Mouse (Mus musculus): ENCODE data around the gene Ak7. TPM values are rescaled to one million over a fixed set of nuclear protein-coding genes. Genes with fewer than 3 reads are reported as not detected.
A peak's percentile ranks its signal among the peaks of the same experiment; 100 is the strongest.

Ak7 gene
- polyA plus RNA-seq, 1 experiment from 2014 or later, result 0.21 TPM

DNA sequence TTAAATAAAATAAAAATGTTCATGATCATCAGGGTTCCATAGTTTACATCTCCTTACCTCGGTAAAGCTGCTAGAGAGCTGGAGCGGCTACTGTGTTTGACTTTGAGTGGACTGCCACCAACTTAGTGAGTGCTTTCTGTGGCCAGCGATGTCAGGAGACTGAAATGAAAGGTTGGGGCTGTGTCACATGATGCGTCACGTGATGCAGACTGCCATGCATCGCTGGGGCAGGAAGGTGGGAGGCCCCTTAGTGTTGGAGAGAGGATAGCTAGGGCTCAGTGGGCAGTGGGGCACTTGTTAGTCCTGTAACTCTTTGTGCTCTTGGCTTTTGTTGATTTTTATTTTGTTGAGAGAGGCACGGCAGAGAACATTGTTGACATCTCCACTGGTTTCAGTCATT, 9.9 kb upstream of the Ak7 start:
- Histone ChIP-seq H3K36me3 (replicated peaks; ENCODE audit: insufficient read depth, low read length) (peaks cover 18% of the 10 kb centered on the region), H3K9me3 (ENCODE audit: low read length) (no peaks in the 10 kb centered on the region), H3K4me3 (ENCODE audit: low read depth, low read length) (no peak overlapping the region), H3K9ac (replicated peaks) (no peak overlapping the region), H3K27me3 (ENCODE audit: insufficient read depth, low read length) (no peaks in the 10 kb centered on the region), H3K4me1 (ENCODE audit: insufficient read depth) (no peaks in the 10 kb centered on the region), H3K27ac (ENCODE audit: low read depth) (no peak overlapping the region), H3K4me2 (ENCODE audit: low read depth, low read length) (no peak overlapping the region)
- no peak for DNase-seq
- WGBS (ENCODE audit: insufficient replicate concordance), result 84% methylated on average over 7 of the region's 7 CpGs
- ATAC-seq, result no peak
- no peak for TF ChIP-seq CTCF (IDR thresholded peaks at IDR 0.05; ENCODE audit: low read depth)
- no peak for TF ChIP-seq EP300 (IDR thresholded peaks at IDR 0.05; ENCODE audit: low read depth)

DNA sequence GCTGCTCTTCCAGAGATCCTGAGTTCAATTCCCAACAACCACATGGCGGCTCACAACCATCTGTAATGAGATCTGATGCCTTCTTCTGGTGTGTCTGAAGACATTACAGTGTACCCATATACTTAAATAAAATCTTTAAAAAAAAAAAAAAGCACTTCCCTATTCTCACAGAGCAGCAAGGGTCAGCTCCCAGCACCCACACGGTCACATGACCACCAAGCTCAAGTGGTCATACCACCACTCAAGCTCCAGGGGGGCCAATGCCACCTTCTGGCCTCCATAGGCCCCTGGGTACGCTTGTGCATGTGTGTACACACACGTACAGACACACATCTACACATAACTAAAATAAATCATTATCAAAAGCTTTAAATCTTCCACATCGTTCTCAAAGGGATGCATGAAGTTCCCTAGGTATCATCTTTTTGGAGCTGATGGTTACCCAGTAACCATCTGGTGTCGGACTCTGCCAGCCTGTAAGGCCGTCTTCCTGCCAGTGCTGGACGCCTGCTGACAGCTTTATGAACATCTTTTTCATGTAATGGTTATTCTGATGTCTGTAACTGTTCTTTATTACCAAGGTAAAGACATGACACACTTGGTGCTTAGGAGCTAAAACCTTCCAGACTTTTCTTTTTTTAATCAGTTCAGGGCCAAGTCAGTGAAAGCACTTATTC, 8.5 kb upstream of the Ak7 start:
- no peak for TF ChIP-seq EP300 (IDR thresholded peaks at IDR 0.05; ENCODE audit: low read depth)
- TF ChIP-seq CTCF (IDR thresholded peaks at IDR 0.05; ENCODE audit: low read depth), result no peak
- ATAC-seq, result no peak
- WGBS (ENCODE audit: insufficient replicate concordance), result 83% methylated on average over 8 of the region's 8 CpGs

GRCm38 (mm10) chr12:105700433-105700832, 5.3 kb upstream of the Ak7 start:
- no peak for DNase-seq
- H3K4me3 ChIP-seq (ENCODE audit: low read depth, low read length), result no peak overlapping the region
- no peaks in the 10 kb centered on the region for H3K9me3 ChIP-seq (ENCODE audit: low read length)
- H3K4me1 ChIP-seq (ENCODE audit: insufficient read depth), result peaks cover 2% of the 10 kb centered on the region
- H3K27ac ChIP-seq (ENCODE audit: low read depth), result no peak overlapping the region
- H3K36me3 ChIP-seq (replicated peaks; ENCODE audit: insufficient read depth, low read length), result peaks cover 13% of the 10 kb centered on the region
- H3K27me3 ChIP-seq (ENCODE audit: insufficient read depth, low read length), result no peaks in the 10 kb centered on the region
- ATAC-seq, result no peak
- no peak overlapping the region for H3K9ac ChIP-seq (replicated peaks)
- TF ChIP-seq CTCF (IDR thresholded peaks at IDR 0.05; ENCODE audit: low read depth) (no peak), EP300 (IDR thresholded peaks at IDR 0.05; ENCODE audit: low read depth) (no peak)
- H3K4me2 ChIP-seq (ENCODE audit: low read depth, low read length), result no peak overlapping the region
- 87% methylated on average over 12 of the region's 12 CpGs for WGBS (ENCODE audit: insufficient replicate concordance)

More for the DNA sequence above, 8.5 kb upstream of the Ak7 start:
- no peak for DNase-seq
- Histone ChIP-seq H3K4me3 (ENCODE audit: low read depth, low read length) (no peak overlapping the region), H3K9me3 (ENCODE audit: low read length) (no peaks in the 10 kb centered on the region), H3K36me3 (replicated peaks; ENCODE audit: insufficient read depth, low read length) (peaks cover 16% of the 10 kb centered on the region), H3K27me3 (ENCODE audit: insufficient read depth, low read length) (no peaks in the 10 kb centered on the region), H3K9ac (replicated peaks) (no peak overlapping the region), H3K27ac (ENCODE audit: low read depth) (no peak overlapping the region), H3K4me1 (ENCODE audit: insufficient read depth) (no peaks in the 10 kb centered on the region), H3K4me2 (ENCODE audit: low read depth, low read length) (no peak overlapping the region)

DNA sequence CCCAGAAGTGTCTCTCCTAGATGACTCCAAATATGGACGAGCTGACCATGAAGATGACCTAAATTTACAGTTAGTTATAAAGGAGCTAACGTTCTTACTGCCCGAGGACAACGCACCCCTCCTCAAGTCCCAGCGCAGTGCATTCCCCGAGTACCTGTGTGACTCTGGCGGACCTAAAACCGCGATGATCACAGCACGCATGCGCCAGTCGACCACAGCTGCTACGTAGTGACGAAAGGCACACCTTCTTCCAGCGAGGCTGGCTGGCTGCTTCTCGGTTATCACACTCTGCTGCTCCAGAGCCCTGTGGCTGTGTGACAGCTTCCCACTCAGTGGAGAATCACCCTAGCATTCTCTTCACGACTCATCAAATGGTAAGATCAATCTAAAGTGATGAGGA, 12.8 kb downstream of the Ak7 start:
- no peaks in the 10 kb centered on the region for H3K9me3 ChIP-seq (ENCODE audit: low read length)
- H3K36me3 ChIP-seq (replicated peaks; ENCODE audit: insufficient read depth, low read length), result no peaks in the 10 kb centered on the region
- H3K4me3 ChIP-seq (ENCODE audit: low read depth, low read length), result no peak overlapping the region
- no peak overlapping the region for H3K9ac ChIP-seq (replicated peaks)
- no peak; the same call in 1 of the 2 replicates for ATAC-seq
- TF ChIP-seq CTCF (IDR thresholded peaks at IDR 0.05; ENCODE audit: low read depth), result no peak
- TF ChIP-seq EP300 (IDR thresholded peaks at IDR 0.05; ENCODE audit: low read depth), result no peak
- H3K27ac ChIP-seq (ENCODE audit: low read depth), result no peak overlapping the region
- no peaks in the 10 kb centered on the region for H3K4me1 ChIP-seq (ENCODE audit: insufficient read depth)
- DNase-seq, result peak; percentile 29
- H3K27me3 ChIP-seq (ENCODE audit: insufficient read depth, low read length), result no peaks in the 10 kb centered on the region
- peak overlapping the region; percentile 38; the same call in 1 of the 2 replicates for H3K4me2 ChIP-seq (ENCODE audit: low read depth, low read length)
- 47% methylated on average over 17 of the region's 17 CpGs for WGBS (ENCODE audit: insufficient replicate concordance)

DNA sequence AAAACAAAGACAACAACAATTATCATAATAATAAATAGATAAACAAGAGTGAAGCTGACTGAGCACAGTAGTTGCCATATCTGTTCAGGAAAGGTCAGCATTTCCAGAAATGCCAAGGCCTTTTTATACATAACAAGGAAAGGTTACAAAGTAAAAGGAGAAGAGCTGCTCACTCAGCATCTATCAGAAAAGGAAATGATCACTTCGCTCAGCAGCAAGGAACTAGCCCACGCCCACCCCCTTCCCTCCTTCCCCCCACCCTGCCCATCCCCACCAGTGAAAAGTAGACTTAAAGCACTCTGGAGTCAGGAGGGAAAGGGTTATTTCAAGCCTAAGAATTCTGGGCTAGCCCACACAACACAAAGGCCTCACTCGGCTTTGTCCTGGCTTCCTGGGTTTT, 14.4 kb downstream of the Ak7 start:
- no peaks in the 10 kb centered on the region for H3K27me3 ChIP-seq (ENCODE audit: insufficient read depth, low read length)
- H3K27ac ChIP-seq (ENCODE audit: low read depth), result no peak overlapping the region
- H3K9ac ChIP-seq (replicated peaks), result no peak overlapping the region
- no peak for TF ChIP-seq CTCF (IDR thresholded peaks at IDR 0.05; ENCODE audit: low read depth)
- TF ChIP-seq EP300 (IDR thresholded peaks at IDR 0.05; ENCODE audit: low read depth), result no peak
- no peaks in the 10 kb centered on the region for H3K9me3 ChIP-seq (ENCODE audit: low read length)
- H3K4me3 ChIP-seq (ENCODE audit: low read depth, low read length), result no peak overlapping the region
- H3K4me2 ChIP-seq (ENCODE audit: low read depth, low read length), result no peak overlapping the region
- H3K36me3 ChIP-seq (replicated peaks; ENCODE audit: insufficient read depth, low read length), result no peaks in the 10 kb centered on the region
- no peak for DNase-seq
- WGBS (ENCODE audit: insufficient replicate concordance), result 49% methylated on average over 3 of the region's 3 CpGs
- ATAC-seq, result no peak
- no peaks in the 10 kb centered on the region for H3K4me1 ChIP-seq (ENCODE audit: insufficient read depth)

DNA sequence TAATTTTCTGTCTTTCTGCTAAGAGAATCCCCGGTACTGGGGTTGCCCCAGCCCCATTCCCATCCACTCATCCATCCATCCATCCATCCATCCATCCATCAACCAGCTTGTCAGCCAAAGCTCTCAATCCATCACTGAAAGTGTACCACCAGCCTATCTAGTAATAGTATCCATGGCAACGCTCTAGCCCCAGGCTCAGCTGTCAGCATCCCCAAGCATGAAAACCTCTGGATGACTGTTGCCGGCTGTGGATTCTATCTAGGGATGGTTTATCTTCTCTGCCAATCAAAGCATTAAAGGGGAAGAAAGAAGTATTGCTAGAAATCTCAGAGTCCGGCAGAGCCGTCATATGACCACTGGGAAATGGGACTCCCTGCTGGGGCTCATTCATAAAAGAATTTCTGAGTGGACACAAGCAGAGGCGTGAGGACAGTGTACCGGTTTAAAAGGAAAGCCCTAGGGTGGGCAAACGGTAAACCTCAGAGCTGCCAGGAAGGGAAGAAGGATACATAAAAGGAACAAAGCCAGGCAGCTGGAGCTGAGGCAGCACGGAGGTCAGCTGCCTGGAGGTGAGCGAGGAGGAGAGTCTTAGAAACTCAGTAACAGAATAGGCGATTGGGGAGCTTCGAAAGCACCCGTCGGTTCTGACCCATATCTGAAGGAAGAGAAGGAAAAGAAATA, 15.8 kb downstream of the Ak7 start:
- Histone ChIP-seq H3K4me3 (ENCODE audit: low read depth, low read length) (no peak overlapping the region), H3K4me1 (ENCODE audit: insufficient read depth) (0 out of 2 replicates have a peak, but pooled peaks cover 3% of the 10 kb centered on the region), H3K27ac (ENCODE audit: low read depth) (no peak overlapping the region), H3K4me2 (ENCODE audit: low read depth, low read length) (no peak overlapping the region), H3K9me3 (ENCODE audit: low read length) (no peaks in the 10 kb centered on the region), H3K9ac (replicated peaks) (no peak overlapping the region), H3K27me3 (ENCODE audit: insufficient read depth, low read length) (no peaks in the 10 kb centered on the region), H3K36me3 (replicated peaks; ENCODE audit: insufficient read depth, low read length) (no peaks in the 10 kb centered on the region)
- DNase-seq (no peak), ATAC-seq (no peak)
- WGBS (ENCODE audit: insufficient replicate concordance), result 61% methylated on average over 14 of the region's 14 CpGs
- TF ChIP-seq CTCF (IDR thresholded peaks at IDR 0.05; ENCODE audit: low read depth) (no peak), EP300 (IDR thresholded peaks at IDR 0.05; ENCODE audit: low read depth) (no peak)

All from liver, postnatal 0 days (tissue).